Mouse (Mus musculus): ENCODE measurements around the gene Batf3. TPM values are rescaled to one million over a fixed set of nuclear protein-coding genes. Genes with fewer than 3 reads are reported as not detected.
A peak's percentile ranks its signal among the peaks of the same experiment; 100 is the strongest.

The Batf3 gene
- polyA plus RNA-seq, 1 experiment from 2014 or later: 6.9 TPM

GRCm38 (mm10) chr1:191083230-191083629 is 14.4 kb upstream of the Batf3 start:
- no peak overlapping the region for H3K4me3 ChIP-seq (ENCODE audit: low read depth, low read length)
- H3K36me3 ChIP-seq (ENCODE audit: control insufficient read depth, insufficient read depth): peaks cover 20% of the 10 kb centered on the region
- no peak overlapping the region for H3K27ac ChIP-seq (ENCODE audit: low read depth, low read length)
- no peaks in the 10 kb centered on the region for H3K9me3 ChIP-seq (ENCODE audit: control insufficient read depth)
- no peak overlapping the region for H3K9ac ChIP-seq (ENCODE audit: low read depth, low read length)
- H3K4me1 ChIP-seq (replicated peaks; ENCODE audit: control insufficient read depth, insufficient read depth, low read length): no peaks in the 10 kb centered on the region
- H3K27me3 ChIP-seq (replicated peaks; ENCODE audit: control insufficient read depth, insufficient read depth, low read length): no peaks in the 10 kb centered on the region
- no peak overlapping the region for H3K4me2 ChIP-seq (replicated peaks; ENCODE audit: low read depth)
- no peak for ATAC-seq
- no peak for TF ChIP-seq CTCF (IDR thresholded peaks at IDR 0.05; ENCODE audit: low read depth)
- WGBS: 70% methylated on average over 8 of the region's 8 CpGs

- peak; percentile 79 for TF ChIP-seq CTCF (IDR thresholded peaks at IDR 0.05; ENCODE audit: low read depth)
- no peaks in the 10 kb centered on the region for H3K4me1 ChIP-seq (replicated peaks; ENCODE audit: control insufficient read depth, insufficient read depth, low read length)
- peaks cover 14% of the 10 kb centered on the region for H3K36me3 ChIP-seq (ENCODE audit: control insufficient read depth, insufficient read depth)
- no peaks in the 10 kb centered on the region for H3K9me3 ChIP-seq (ENCODE audit: control insufficient read depth)
- no peak for ATAC-seq
- no peak overlapping the region for H3K4me2 ChIP-seq (replicated peaks; ENCODE audit: low read depth)
- no peak overlapping the region for H3K9ac ChIP-seq (ENCODE audit: low read depth, low read length)
- no peak overlapping the region for H3K27ac ChIP-seq (ENCODE audit: low read depth, low read length)
- WGBS: 73% methylated on average over 5 of the region's 5 CpGs
- H3K4me3 ChIP-seq (ENCODE audit: low read depth, low read length): no peak overlapping the region
- no peaks in the 10 kb centered on the region for H3K27me3 ChIP-seq (replicated peaks; ENCODE audit: control insufficient read depth, insufficient read depth, low read length)
Observed at GRCm38 (mm10) chr1:191084951-191085559, 12.6 kb upstream of the Batf3 start.

DNA sequence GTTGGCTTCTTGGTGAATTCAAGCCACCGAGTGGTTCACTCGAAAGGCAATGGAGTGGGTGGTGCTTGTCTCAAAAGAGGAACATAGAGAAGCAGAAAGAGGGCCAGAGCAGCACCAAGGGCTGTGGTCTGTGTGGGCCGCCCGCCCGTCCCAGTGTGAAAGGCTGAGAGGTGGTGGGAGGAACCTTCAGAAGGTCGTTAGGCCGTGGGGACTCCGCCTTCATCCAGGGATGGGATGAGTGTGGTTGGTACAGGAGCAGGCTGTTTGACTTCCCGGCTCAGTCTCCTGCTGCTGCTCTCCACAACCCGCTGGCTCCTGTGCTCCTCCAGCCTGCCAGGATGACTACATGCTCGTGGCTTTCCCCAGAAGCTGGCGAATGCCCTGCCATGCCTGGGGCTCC is 12.1 kb upstream of the Batf3 start:
- Histone ChIP-seq H3K4me3 (ENCODE audit: low read depth, low read length) (no peak overlapping the region), H3K27me3 (replicated peaks; ENCODE audit: control insufficient read depth, insufficient read depth, low read length) (no peaks in the 10 kb centered on the region), H3K4me1 (replicated peaks; ENCODE audit: control insufficient read depth, insufficient read depth, low read length) (no peaks in the 10 kb centered on the region), H3K9ac (ENCODE audit: low read depth, low read length) (no peak overlapping the region), H3K36me3 (ENCODE audit: control insufficient read depth, insufficient read depth) (peaks cover 12% of the 10 kb centered on the region), H3K27ac (ENCODE audit: low read depth, low read length) (no peak overlapping the region), H3K9me3 (ENCODE audit: control insufficient read depth) (no peaks in the 10 kb centered on the region), H3K4me2 (replicated peaks; ENCODE audit: low read depth) (no peak overlapping the region)
- TF ChIP-seq CTCF (IDR thresholded peaks at IDR 0.05; ENCODE audit: low read depth): no peak
- ATAC-seq: no peak
- WGBS: 81% methylated on average over 12 of the region's 12 CpGs

DNA sequence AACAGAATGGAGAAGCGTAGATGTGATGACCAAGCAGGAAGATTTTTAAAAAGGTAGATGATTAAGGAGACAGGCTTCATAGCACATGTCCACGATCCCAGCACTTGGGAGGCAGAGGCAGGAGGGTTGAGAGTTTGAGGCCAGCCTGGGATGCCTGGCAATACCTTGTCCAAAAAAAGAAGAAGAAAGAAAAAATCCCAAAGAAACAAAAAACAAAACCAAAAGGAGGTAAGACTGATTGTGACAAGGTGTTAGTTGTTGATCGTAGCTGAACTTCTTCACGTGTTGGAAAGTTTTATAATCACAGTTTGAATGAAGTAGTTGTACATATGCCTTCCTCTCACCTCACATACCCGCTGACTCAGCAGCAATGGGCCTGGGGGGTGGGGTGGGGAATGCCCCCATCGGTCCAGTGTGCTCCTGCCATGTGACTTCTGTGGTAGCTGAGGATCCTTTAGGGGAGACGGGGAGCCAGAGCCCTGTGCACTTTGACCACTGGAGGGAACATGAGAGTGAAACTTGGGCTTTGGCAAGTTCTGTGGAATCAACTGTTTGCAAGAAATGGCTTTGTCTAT is 11.3 kb upstream of the Batf3 start:
- ATAC-seq: no peak
- WGBS: 77% methylated on average over 7 of the region's 7 CpGs
- Histone ChIP-seq H3K27ac (ENCODE audit: low read depth, low read length) (no peak overlapping the region), H3K4me3 (ENCODE audit: low read depth, low read length) (no peak overlapping the region), H3K27me3 (replicated peaks; ENCODE audit: control insufficient read depth, insufficient read depth, low read length) (no peaks in the 10 kb centered on the region; the same call in 1 of the 2 replicates), H3K4me2 (replicated peaks; ENCODE audit: low read depth) (no peak overlapping the region), H3K9me3 (ENCODE audit: control insufficient read depth) (no peaks in the 10 kb centered on the region), H3K4me1 (replicated peaks; ENCODE audit: control insufficient read depth, insufficient read depth, low read length) (no peaks in the 10 kb centered on the region), H3K36me3 (ENCODE audit: control insufficient read depth, insufficient read depth) (peaks cover 8% of the 10 kb centered on the region), H3K9ac (ENCODE audit: low read depth, low read length) (no peak overlapping the region)
- peak; percentile 33 for TF ChIP-seq CTCF (IDR thresholded peaks at IDR 0.05; ENCODE audit: low read depth)

- H3K9me3 ChIP-seq (ENCODE audit: control insufficient read depth): no peaks in the 10 kb centered on the region
- H3K36me3 ChIP-seq (ENCODE audit: control insufficient read depth, insufficient read depth): peaks cover 7% of the 10 kb centered on the region
- H3K27me3 ChIP-seq (replicated peaks; ENCODE audit: control insufficient read depth, insufficient read depth, low read length): no peaks in the 10 kb centered on the region; the same call in 1 of the 2 replicates
- no peak overlapping the region for H3K4me3 ChIP-seq (ENCODE audit: low read depth, low read length)
- WGBS: 75% methylated on average over 8 of the region's 8 CpGs
- no peaks in the 10 kb centered on the region for H3K4me1 ChIP-seq (replicated peaks; ENCODE audit: control insufficient read depth, insufficient read depth, low read length)
- no peak for ATAC-seq
- H3K27ac ChIP-seq (ENCODE audit: low read depth, low read length): no peak overlapping the region
- no peak for TF ChIP-seq CTCF (IDR thresholded peaks at IDR 0.05; ENCODE audit: low read depth)
- no peak overlapping the region for H3K9ac ChIP-seq (ENCODE audit: low read depth, low read length)
- H3K4me2 ChIP-seq (replicated peaks; ENCODE audit: low read depth): no peak overlapping the region
Observed at GRCm38 (mm10) chr1:191086960-191087359, 10.7 kb upstream of the Batf3 start.

GRCm38 (mm10) chr1:191087955-191088354 is 9.7 kb upstream of the Batf3 start:
- ATAC-seq: no peak
- TF ChIP-seq CTCF (IDR thresholded peaks at IDR 0.05; ENCODE audit: low read depth): no peak
- 71% methylated on average over 5 of the region's 5 CpGs for WGBS

More at GRCm38 (mm10) chr1:191087955-191088354, 9.7 kb upstream of the Batf3 start:
- no peak overlapping the region for H3K27ac ChIP-seq (ENCODE audit: low read depth, low read length)
- no peak overlapping the region for H3K9ac ChIP-seq (ENCODE audit: low read depth, low read length)
- no peaks in the 10 kb centered on the region for H3K4me1 ChIP-seq (replicated peaks; ENCODE audit: control insufficient read depth, insufficient read depth, low read length)
- no peaks in the 10 kb centered on the region for H3K36me3 ChIP-seq (ENCODE audit: control insufficient read depth, insufficient read depth)
- no peaks in the 10 kb centered on the region for H3K9me3 ChIP-seq (ENCODE audit: control insufficient read depth)
- no peak overlapping the region for H3K4me3 ChIP-seq (ENCODE audit: low read depth, low read length)
- no peak overlapping the region for H3K4me2 ChIP-seq (replicated peaks; ENCODE audit: low read depth)
- H3K27me3 ChIP-seq (replicated peaks; ENCODE audit: control insufficient read depth, insufficient read depth, low read length): no peaks in the 10 kb centered on the region; the same call in 1 of the 2 replicates
